Mouse (Mus musculus) liver, embryonic 14.5 days (tissue): Measurements from ENCODE around the gene Ephx4. TPM values are rescaled to one million over a fixed set of nuclear protein-coding genes. Genes with fewer than 3 reads are reported as not detected.
A peak's percentile ranks its signal among the peaks of the same experiment; 100 is the strongest.

Experiments
- ATAC-seq: fragments of 200-750 bp; cut with Nextera tagmentation; 2 replicates; pipeline ENCODE4 v1.8.0; 2017; ENCODE audit warnings: moderate number of reproducible peaks, mild to moderate bottlenecking, moderate library complexity; ENCODE audit not compliant: insufficient read depth
- DNase-seq, 3 experiments: peaks; one replicate each; pipeline ENCODE4 v3.0.0-alpha.2; 2012 to 2013; ENCODE audit warnings: low read depth in 3 of 3, low spot score in 3 of 3
- H3K27ac ChIP-seq: fragments of 300-500 bp; sonication (generic); 2 replicates; pipeline ENCODE4 v1.5.1; 2014; ENCODE audit warnings: moderate library complexity, mild to moderate bottlenecking, control low read depth, inconsistent platforms
- H3K27me3 ChIP-seq: fragments of 300-500 bp; sonication (generic); 2 replicates; pipeline ENCODE4 v1.6.1; 2014; ENCODE audit warnings: mild to moderate bottlenecking, low read length, moderate library complexity; ENCODE audit not compliant: control insufficient read depth, insufficient read depth
- H3K36me3 ChIP-seq: fragments of 300-500 bp; sonication (generic); replicated peaks from 2 replicates; pipeline ENCODE4 v1.6.1; 2014; ENCODE audit warnings: low read depth; ENCODE audit not compliant: control insufficient read depth, insufficient read depth
- H3K4me1 ChIP-seq, 2 experiments: fragments of 200-500 bp in 1 of 2; fragments of 300-500 bp in 1 of 2; sonication (generic) in 1 of 2; replicated peaks; 2 replicates each; pipeline ENCODE4 v1.6.1; 2012 to 2014; ENCODE audit warnings: antibody characterized with exemption in 1 of 2, inconsistent platforms in 1 of 2, low read length in 1 of 2; ENCODE audit not compliant: control insufficient read depth in 2 of 2, insufficient read depth in 2 of 2
- H3K4me2 ChIP-seq: fragments of 300-500 bp; sonication (generic); 2 replicates; pipeline ENCODE4 v1.6.1; 2014; ENCODE audit warnings: low read depth, mild to moderate bottlenecking, control low read depth, moderate library complexity
- H3K4me3 ChIP-seq, 2 experiments: fragments of 200-500 bp in 1 of 2; fragments of 300-500 bp in 1 of 2; sonication (generic) in 1 of 2; 2 replicates each; pipeline ENCODE4 v1.5.1; 2012 to 2014; ENCODE audit warnings: low read depth in 2 of 2, low read length in 2 of 2, mild to moderate bottlenecking in 2 of 2, control low read depth in 1 of 2, inconsistent platforms in 1 of 2, moderate library complexity in 1 of 2; ENCODE audit not compliant: insufficient read depth in 1 of 2
- H3K9ac ChIP-seq: fragments of 300-500 bp; sonication (generic); replicated peaks from 2 replicates; pipeline ENCODE4 v1.6.1; 2014; ENCODE audit warnings: mild to moderate bottlenecking, control low read depth, moderate library complexity
- H3K9me3 ChIP-seq: fragments of 300-500 bp; sonication (generic); 2 replicates; pipeline ENCODE4 v1.6.1; 2016; ENCODE audit warnings: low read length, mixed read lengths; ENCODE audit not compliant: control insufficient read depth
- CTCF ChIP-seq: IDR thresholded peaks from 2 replicates; pipeline ENCODE4 v1.5.1; 2016; ENCODE audit warnings: antibody characterized with exemption, low read depth, control low read depth
- EP300 ChIP-seq: IDR thresholded peaks from 2 replicates; pipeline ENCODE4 v1.6.1; 2016; ENCODE audit warnings: antibody characterized with exemption, low read depth
- WGBS: fragments of 180-500 bp; shearing (Covaris S2); extraction: QIAGEN DNeasy Blood & Tissue Kit; methylation state at CpG from one replicate; pipeline ENCODE4 v1.1.7; 2014; ENCODE audit not compliant: insufficient replicate concordance; 5-methylcytosine and 5-hydroxymethylcytosine counted together
- polyA plus RNA-seq, 2 experiments: library from polyadenylated mRNA; depleted of rRNA in 1 of 2; stranded (reverse) in 1 of 2; unstranded in 1 of 2; fragments of >200 nt; fragmentation: Nextera tagmentation in 1 of 2; extraction: Ambion mirVana in 1 of 2; gene quantifications; 2 replicates each; pipeline versions ENCODE4 v1.2.1 to v1.2.3; 2012 to 2014

Ephx4 gene
- polyA plus RNA-seq, 2 experiments, result 0.03 TPM; not detected in 1

GRCm38 (mm10) chr5:107405361-107405760 lies 2.8 kb downstream of the Ephx4 start:
- peaks cover 36% of the 10 kb centered on the region for H3K27me3 ChIP-seq
- DNase-seq (no peak), ATAC-seq (no peak)
- no peaks in the 10 kb centered on the region for H3K36me3 ChIP-seq
- no peak overlapping the region for H3K4me2 ChIP-seq
- no peak overlapping the region for H3K4me3 ChIP-seq
- 67% methylated on average over 4 of the region's 4 CpGs for WGBS
- no peak overlapping the region for H3K9ac ChIP-seq
- no peaks in the 10 kb centered on the region for H3K4me1 ChIP-seq
- TF ChIP-seq EP300 (no peak), CTCF (no peak)
- no peak overlapping the region for H3K27ac ChIP-seq
- H3K9me3 ChIP-seq, result no peaks in the 10 kb centered on the region

GRCm38 (mm10) chr5:107410305-107410704 lies 7.8 kb downstream of the Ephx4 start:
- Histone ChIP-seq H3K27me3 (peaks cover 1% of the 10 kb centered on the region; the same call in 1 of the 2 replicates), H3K4me3 (no peak overlapping the region), H3K9ac (no peak overlapping the region), H3K4me2 (no peak overlapping the region), H3K36me3 (no peaks in the 10 kb centered on the region), H3K27ac (no peak overlapping the region), H3K4me1 (no peaks in the 10 kb centered on the region), H3K9me3 (no peaks in the 10 kb centered on the region)
- no peak for ATAC-seq
- WGBS, result 69% methylated on average over 1 of the region's 1 CpGs
- no peak for TF ChIP-seq CTCF
- no peak for TF ChIP-seq EP300
- DNase-seq, result no peak

GRCm38 (mm10) chr5:107411326-107411725 lies 8.8 kb downstream of the Ephx4 start:
- H3K36me3 ChIP-seq, result no peaks in the 10 kb centered on the region

GRCm38 (mm10) chr5:107412285-107412684 lies 9.7 kb downstream of the Ephx4 start:
- WGBS, result 50% methylated on average over 2 of the region's 2 CpGs
- TF ChIP-seq CTCF, result 0 out of 2 replicates have a peak, but pooled peaks have one; percentile 24
- TF ChIP-seq EP300, result no peak

More at GRCm38 (mm10) chr5:107411326-107411725, 8.8 kb downstream of the Ephx4 start:
- H3K4me1 ChIP-seq, result no peaks in the 10 kb centered on the region
- WGBS, result 60% methylated on average over 4 of the region's 4 CpGs
- no peak for DNase-seq
- H3K27me3 ChIP-seq, result no peaks in the 10 kb centered on the region
- no peak overlapping the region for H3K4me3 ChIP-seq
- H3K9ac ChIP-seq, result no peak overlapping the region
- no peaks in the 10 kb centered on the region for H3K9me3 ChIP-seq
- TF ChIP-seq CTCF, result no peak
- no peak for TF ChIP-seq EP300
- no peak for ATAC-seq
- no peak overlapping the region for H3K4me2 ChIP-seq
- H3K27ac ChIP-seq, result no peak overlapping the region

GRCm38 (mm10) chr5:107415098-107415497 lies 12.6 kb downstream of the Ephx4 start:
- Histone ChIP-seq H3K4me3 (no peak overlapping the region), H3K27me3 (no peaks in the 10 kb centered on the region), H3K4me1 (no peaks in the 10 kb centered on the region), H3K9ac (no peak overlapping the region), H3K9me3 (no peaks in the 10 kb centered on the region), H3K36me3 (no peaks in the 10 kb centered on the region), H3K4me2 (no peak overlapping the region), H3K27ac (no peak overlapping the region)
- DNase-seq (no peak), ATAC-seq (no peak)
- TF ChIP-seq CTCF, result no peak
- no peak for TF ChIP-seq EP300
- 52% methylated on average over 2 of the region's 2 CpGs for WGBS

More at GRCm38 (mm10) chr5:107412285-107412684, 9.7 kb downstream of the Ephx4 start:
- no peak for ATAC-seq
- Histone ChIP-seq H3K4me3 (no peak overlapping the region), H3K4me1 (no peaks in the 10 kb centered on the region), H3K4me2 (no peak overlapping the region), H3K36me3 (no peaks in the 10 kb centered on the region), H3K27ac (no peak overlapping the region), H3K9ac (no peak overlapping the region), H3K9me3 (no peaks in the 10 kb centered on the region), H3K27me3 (no peaks in the 10 kb centered on the region)
- no peak for DNase-seq
